Mouse (Mus musculus): Measurements from ENCODE around the gene Rgl2. TPM values are rescaled to one million over a fixed set of nuclear protein-coding genes. Genes with fewer than 3 reads are reported as not detected.
A peak's percentile ranks its signal among the peaks of the same experiment; 100 is the strongest.

Rgl2 gene
- polyA plus RNA-seq, 1 experiment from 2014 or later: 38.7 TPM

GRCm38 (mm10) chr17:33911052-33911812, 18.1 kb upstream of the Rgl2 start:
- H3K4me2 ChIP-seq (ENCODE audit: low read depth, severe bottlenecking): no peak overlapping the region
- H3K27ac ChIP-seq (replicated peaks; ENCODE audit: low read depth, low read length): no peak overlapping the region
- H3K36me3 ChIP-seq (ENCODE audit: control insufficient read depth, insufficient read depth, low read length): peaks cover 29% of the 10 kb centered on the region
- H3K9me3 ChIP-seq (ENCODE audit: control insufficient read depth, low read length): no peaks in the 10 kb centered on the region
- DNase-seq (ENCODE audit: low spot score) (no peak), ATAC-seq (ENCODE audit: insufficient number of reproducible peaks, low FRiP score, low TSS enrichment, low read depth) (no peak)
- H3K9ac ChIP-seq (ENCODE audit: low read length): no peak overlapping the region
- H3K27me3 ChIP-seq (ENCODE audit: control insufficient read depth, insufficient read depth, low read length): no peaks in the 10 kb centered on the region
- peaks cover 11% of the 10 kb centered on the region for H3K4me1 ChIP-seq (ENCODE audit: control insufficient read depth, insufficient read depth, low read length)
- no peak overlapping the region for H3K4me3 ChIP-seq (ENCODE audit: low read depth, low read length)
- 92% methylated on average over 31 of the region's 31 CpGs for WGBS

GRCm38 (mm10) chr17:33911813-33912414, 17.4 kb upstream of the Rgl2 start:
- H3K36me3 ChIP-seq (ENCODE audit: control insufficient read depth, insufficient read depth, low read length): peaks cover 29% of the 10 kb centered on the region
- no peak overlapping the region for H3K9ac ChIP-seq (ENCODE audit: low read length)
- no peak for ATAC-seq (ENCODE audit: insufficient number of reproducible peaks, low FRiP score, low TSS enrichment, low read depth)
- H3K27ac ChIP-seq (replicated peaks; ENCODE audit: low read depth, low read length): no peak overlapping the region
- H3K4me2 ChIP-seq (ENCODE audit: low read depth, severe bottlenecking): no peak overlapping the region
- H3K9me3 ChIP-seq (ENCODE audit: control insufficient read depth, low read length): no peaks in the 10 kb centered on the region
- H3K4me1 ChIP-seq (ENCODE audit: control insufficient read depth, insufficient read depth, low read length): peaks cover 14% of the 10 kb centered on the region
- no peaks in the 10 kb centered on the region for H3K27me3 ChIP-seq (ENCODE audit: control insufficient read depth, insufficient read depth, low read length)
- no peak for DNase-seq (ENCODE audit: low spot score)
- H3K4me3 ChIP-seq (ENCODE audit: low read depth, low read length): no peak overlapping the region
- WGBS: 94% methylated on average over 28 of the region's 28 CpGs

GRCm38 (mm10) chr17:33913264-33913663, 16.1 kb upstream of the Rgl2 start:
- ATAC-seq (ENCODE audit: insufficient number of reproducible peaks, low FRiP score, low TSS enrichment, low read depth) (no peak), DNase-seq (ENCODE audit: low spot score) (no peak)
- Histone ChIP-seq H3K4me3 (ENCODE audit: low read depth, low read length) (no peak overlapping the region), H3K27me3 (ENCODE audit: control insufficient read depth, insufficient read depth, low read length) (no peaks in the 10 kb centered on the region), H3K27ac (replicated peaks; ENCODE audit: low read depth, low read length) (no peak overlapping the region), H3K4me2 (ENCODE audit: low read depth, severe bottlenecking) (no peak overlapping the region), H3K36me3 (ENCODE audit: control insufficient read depth, insufficient read depth, low read length) (peaks cover 32% of the 10 kb centered on the region), H3K9me3 (ENCODE audit: control insufficient read depth, low read length) (no peaks in the 10 kb centered on the region), H3K4me1 (ENCODE audit: control insufficient read depth, insufficient read depth, low read length) (peaks cover 17% of the 10 kb centered on the region), H3K9ac (ENCODE audit: low read length) (no peak overlapping the region)
- 94% methylated on average over 10 of the region's 10 CpGs for WGBS

DNA sequence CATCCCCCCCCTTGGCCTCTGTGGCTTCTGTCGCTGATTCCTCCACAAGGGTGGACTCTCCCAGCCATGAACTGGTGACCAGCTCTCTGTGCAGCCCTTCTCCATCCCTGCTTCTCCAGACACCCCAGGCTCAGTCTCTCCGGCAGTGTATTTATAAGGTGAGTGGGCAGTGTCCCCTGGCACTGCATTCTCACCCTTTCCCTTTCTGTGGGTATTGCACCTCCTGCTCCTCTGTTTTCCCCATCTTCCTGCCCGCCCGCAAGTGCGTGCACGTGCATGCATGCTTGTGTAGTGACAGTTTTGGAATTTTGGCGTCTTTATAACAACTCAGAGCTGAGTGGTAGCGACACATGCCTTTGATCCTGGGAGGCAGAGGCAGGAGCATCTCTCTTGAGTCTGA, 15.4 kb upstream of the Rgl2 start:
- H3K36me3 ChIP-seq (ENCODE audit: control insufficient read depth, insufficient read depth, low read length): peaks cover 34% of the 10 kb centered on the region
- H3K4me1 ChIP-seq (ENCODE audit: control insufficient read depth, insufficient read depth, low read length): peaks cover 18% of the 10 kb centered on the region
- no peaks in the 10 kb centered on the region for H3K9me3 ChIP-seq (ENCODE audit: control insufficient read depth, low read length)
- no peak overlapping the region; the same call in 1 of the 2 replicates for H3K27ac ChIP-seq (replicated peaks; ENCODE audit: low read depth, low read length)
- WGBS: 97% methylated on average over 8 of the region's 8 CpGs
- H3K27me3 ChIP-seq (ENCODE audit: control insufficient read depth, insufficient read depth, low read length): no peaks in the 10 kb centered on the region
- H3K4me3 ChIP-seq (ENCODE audit: low read depth, low read length): no peak overlapping the region
- DNase-seq (ENCODE audit: low spot score) (no peak), ATAC-seq (ENCODE audit: insufficient number of reproducible peaks, low FRiP score, low TSS enrichment, low read depth) (no peak)
- H3K4me2 ChIP-seq (ENCODE audit: low read depth, severe bottlenecking): no peak overlapping the region
- no peak overlapping the region for H3K9ac ChIP-seq (ENCODE audit: low read length)

- Histone ChIP-seq H3K4me3 (ENCODE audit: low read depth, low read length) (no peak overlapping the region; the same call in 1 of the 2 replicates), H3K9me3 (ENCODE audit: control insufficient read depth, low read length) (no peaks in the 10 kb centered on the region), H3K9ac (ENCODE audit: low read length) (peak overlapping the region; percentile 12; the same call in 1 of the 2 replicates), H3K4me2 (ENCODE audit: low read depth, severe bottlenecking) (peak overlapping the region; percentile 54; the same call in 1 of the 2 replicates), H3K27ac (replicated peaks; ENCODE audit: low read depth, low read length) (no peak overlapping the region), H3K27me3 (ENCODE audit: control insufficient read depth, insufficient read depth, low read length) (no peaks in the 10 kb centered on the region), H3K4me1 (ENCODE audit: control insufficient read depth, insufficient read depth, low read length) (peaks cover 22% of the 10 kb centered on the region), H3K36me3 (ENCODE audit: control insufficient read depth, insufficient read depth, low read length) (peaks cover 34% of the 10 kb centered on the region)
- ATAC-seq (ENCODE audit: insufficient number of reproducible peaks, low FRiP score, low TSS enrichment, low read depth) (no peak), DNase-seq (ENCODE audit: low spot score) (no peak)
- 74% methylated on average over 13 of the region's 13 CpGs for WGBS
These were observed 14.4 kb upstream of the Rgl2 start for GRCm38 (mm10) chr17:33914969-33915391.

DNA sequence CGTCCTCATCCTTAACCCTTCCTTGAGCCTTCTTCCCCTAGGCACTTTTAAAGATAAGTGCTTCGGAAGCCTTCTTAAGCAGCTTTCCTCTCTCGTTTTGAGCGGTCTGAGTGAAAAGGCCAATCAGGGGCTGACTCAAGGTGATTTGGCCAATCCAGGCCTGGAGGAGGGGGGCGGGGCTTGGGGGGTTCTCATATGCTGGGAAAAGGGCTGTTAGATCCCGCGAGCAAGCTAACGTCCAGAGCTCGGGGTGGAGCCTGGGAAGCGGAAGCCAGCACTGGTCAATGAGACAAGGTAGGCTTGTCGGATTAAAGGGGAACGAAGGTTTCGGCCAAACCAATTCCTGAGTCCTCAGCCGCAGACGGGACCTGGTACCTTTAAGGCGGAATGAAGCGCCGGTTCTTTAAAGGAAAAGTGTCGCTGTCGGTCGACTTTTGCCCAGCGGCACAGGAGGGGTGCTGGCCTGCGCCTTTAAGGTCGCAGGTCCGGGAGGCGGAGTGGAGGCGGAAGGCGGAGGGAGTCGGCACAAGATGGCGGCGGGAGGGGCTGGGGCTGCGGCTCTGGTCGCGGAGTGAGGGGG, 13.6 kb upstream of the Rgl2 start, which contains the start of the genes Tapbp and Zbtb22:
Tapbp (plus strand) TSS at position 229 of the 580 bp plus-strand sequence.
Zbtb22 (plus strand) TSS at position 234 of the 580 bp plus-strand sequence.
- Histone ChIP-seq H3K4me3 (ENCODE audit: low read depth, low read length) (peak within 1 kb of the TSS; percentile 59), H3K36me3 (ENCODE audit: control insufficient read depth, insufficient read depth, low read length) (peaks cover 34% of the 10 kb centered on the region), H3K9me3 (ENCODE audit: control insufficient read depth, low read length) (no peaks in the 10 kb centered on the region), H3K4me1 (ENCODE audit: control insufficient read depth, insufficient read depth, low read length) (peaks cover 18% of the 10 kb centered on the region; the same call in 1 of the 2 replicates), H3K27me3 (ENCODE audit: control insufficient read depth, insufficient read depth, low read length) (no peaks in the 10 kb centered on the region), H3K9ac (ENCODE audit: low read length) (peak within 1 kb of the TSS; percentile 56), H3K27ac (replicated peaks; ENCODE audit: low read depth, low read length) (peak within 1 kb of the TSS; percentile 83), H3K4me2 (ENCODE audit: low read depth, severe bottlenecking) (peak within 1 kb of the TSS; percentile 54)
- DNase-seq (ENCODE audit: low spot score) (peak; percentile 95), ATAC-seq (ENCODE audit: insufficient number of reproducible peaks, low FRiP score, low TSS enrichment, low read depth) (peak; percentile 89)
- under 1% methylated on average over 31 of the region's 34 CpGs for WGBS

GRCm38 (mm10) chr17:33916294-33916693, 13.0 kb upstream of the Rgl2 start:
- Histone ChIP-seq H3K4me2 (ENCODE audit: low read depth, severe bottlenecking) (peak overlapping the region; percentile 54), H3K27me3 (ENCODE audit: control insufficient read depth, insufficient read depth, low read length) (no peaks in the 10 kb centered on the region), H3K27ac (replicated peaks; ENCODE audit: low read depth, low read length) (peak overlapping the region; percentile 83), H3K36me3 (ENCODE audit: control insufficient read depth, insufficient read depth, low read length) (peaks cover 31% of the 10 kb centered on the region), H3K9ac (ENCODE audit: low read length) (peak overlapping the region; percentile 56), H3K9me3 (ENCODE audit: control insufficient read depth, low read length) (no peaks in the 10 kb centered on the region), H3K4me1 (ENCODE audit: control insufficient read depth, insufficient read depth, low read length) (peaks cover 18% of the 10 kb centered on the region; the same call in 1 of the 2 replicates), H3K4me3 (ENCODE audit: low read depth, low read length) (peak overlapping the region; percentile 59)
- 1% methylated on average over 19 of the region's 20 CpGs for WGBS
- DNase-seq (ENCODE audit: low spot score): no peak
- ATAC-seq (ENCODE audit: insufficient number of reproducible peaks, low FRiP score, low TSS enrichment, low read depth): peak; percentile 24; the same call in 1 of the 2 replicates
